Mouse (Mus musculus) T-cell, adult 2 months (primary cell): ENCODE measurements around the gene Med13l.

Experiments
- DNase-seq: peaks from one replicate; pipeline ENCODE4 v3.0.0; 2022; ENCODE audit warnings: low spot score

The Med13l gene

DNA sequence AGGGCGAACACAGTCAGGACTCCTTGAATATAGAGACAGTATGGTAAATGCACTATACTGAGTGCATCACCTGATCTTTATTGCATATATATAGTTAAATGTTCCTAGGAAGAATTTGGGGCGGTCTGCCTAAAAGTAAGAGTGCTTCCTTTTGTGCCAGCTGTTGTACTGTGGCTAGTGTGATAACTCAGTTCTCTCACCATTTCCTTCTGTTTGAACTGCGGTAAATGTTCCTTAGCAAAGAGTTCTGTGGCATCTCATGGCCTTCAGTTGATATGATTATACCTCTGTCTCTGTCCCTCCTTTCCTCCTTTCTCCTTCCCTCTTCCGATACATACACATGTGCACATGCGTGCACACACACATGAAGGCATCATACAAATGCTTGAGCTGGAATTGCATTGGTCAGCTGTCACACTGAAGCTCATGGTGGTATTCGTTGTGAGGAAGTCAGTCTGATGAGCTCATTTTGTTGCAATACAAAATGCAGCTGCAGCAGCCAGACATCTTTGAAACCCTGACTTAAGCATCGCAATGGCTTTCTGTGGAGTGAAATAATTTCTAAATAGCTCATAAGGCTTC lies 97.9 kb downstream of the Med13l start:
- DNase-seq = no peak

DNA sequence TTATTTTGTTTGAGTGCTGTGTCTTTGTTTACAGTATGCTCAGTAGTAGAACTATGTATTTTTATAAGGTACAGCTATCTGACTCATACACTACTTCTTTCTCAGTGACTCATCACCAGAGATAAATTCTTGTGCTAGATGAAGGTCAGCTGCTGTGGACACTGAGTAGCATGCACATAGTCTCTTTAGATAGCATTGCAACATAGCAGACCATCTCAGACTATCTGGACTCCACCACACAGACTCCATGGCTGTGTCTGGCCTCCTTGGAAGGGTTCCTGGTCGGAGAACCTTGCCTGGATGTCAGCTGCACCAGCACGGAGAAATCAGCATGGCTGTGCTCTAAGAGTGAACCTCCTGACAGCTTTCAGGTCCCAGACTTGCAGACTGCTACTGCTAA lies 99.2 kb downstream of the Med13l start:
- no peak for DNase-seq

DNA sequence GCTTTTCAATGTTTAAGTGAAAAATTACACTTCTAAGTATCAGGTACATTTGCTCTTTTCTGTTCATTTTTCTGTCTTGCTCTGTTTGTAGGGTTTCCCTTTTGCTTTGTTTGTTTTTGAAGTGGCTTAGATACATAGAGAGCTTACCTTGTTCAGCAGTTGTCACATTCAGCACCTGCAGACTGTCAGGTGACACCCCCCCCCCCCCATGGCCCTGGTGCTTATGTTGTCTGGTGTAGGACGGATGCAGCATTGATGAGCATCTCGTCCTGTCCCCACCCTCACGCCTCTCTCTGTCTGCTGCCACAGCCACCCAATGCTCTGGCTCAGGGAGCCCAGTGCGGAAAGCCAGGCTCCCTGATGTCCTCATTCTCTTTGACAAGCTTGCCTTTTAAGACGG lies 101.3 kb downstream of the Med13l start:
- no peak for DNase-seq

DNA sequence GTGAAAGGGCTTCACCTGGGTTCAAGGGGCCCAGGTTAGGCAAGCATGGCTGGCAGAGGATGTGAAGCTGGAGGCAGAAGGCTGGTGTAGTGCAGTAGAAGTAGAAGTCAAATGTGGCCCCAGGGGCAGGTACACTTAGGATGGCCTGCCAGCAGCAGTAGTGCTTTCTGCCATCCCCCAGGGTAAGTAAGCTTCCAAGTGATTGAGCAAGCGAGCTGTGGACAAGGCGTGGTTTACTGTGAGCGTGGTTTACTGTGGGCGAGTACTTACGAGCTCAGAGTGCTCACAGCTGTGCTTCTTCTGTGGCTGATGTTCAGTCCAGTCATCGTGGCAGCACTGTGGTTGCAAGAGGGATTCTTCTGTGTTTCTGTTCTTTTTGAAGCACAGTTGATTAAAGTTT lies 103.5 kb downstream of the Med13l start:
- no peak for DNase-seq

DNA sequence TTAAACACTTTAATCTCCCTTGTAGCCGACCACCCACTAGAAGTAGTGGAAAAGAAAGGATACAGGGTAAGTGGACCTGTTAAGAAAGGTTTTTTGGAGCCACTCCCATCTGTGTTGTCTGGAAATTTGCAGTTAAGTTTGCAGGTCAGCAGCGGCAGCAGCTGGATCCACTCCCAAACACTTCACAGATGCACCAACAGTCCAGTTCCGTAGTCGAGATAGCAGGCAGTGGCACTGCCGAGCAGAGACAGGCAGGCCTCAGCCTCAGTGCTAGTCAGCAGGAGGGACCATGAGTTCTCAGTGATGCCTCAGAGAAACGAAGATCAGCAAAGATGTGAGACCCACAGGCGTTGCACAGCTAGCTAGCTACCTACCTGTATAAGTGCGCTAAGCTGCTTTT lies 104.5 kb downstream of the Med13l start:
- no peak for DNase-seq

DNA sequence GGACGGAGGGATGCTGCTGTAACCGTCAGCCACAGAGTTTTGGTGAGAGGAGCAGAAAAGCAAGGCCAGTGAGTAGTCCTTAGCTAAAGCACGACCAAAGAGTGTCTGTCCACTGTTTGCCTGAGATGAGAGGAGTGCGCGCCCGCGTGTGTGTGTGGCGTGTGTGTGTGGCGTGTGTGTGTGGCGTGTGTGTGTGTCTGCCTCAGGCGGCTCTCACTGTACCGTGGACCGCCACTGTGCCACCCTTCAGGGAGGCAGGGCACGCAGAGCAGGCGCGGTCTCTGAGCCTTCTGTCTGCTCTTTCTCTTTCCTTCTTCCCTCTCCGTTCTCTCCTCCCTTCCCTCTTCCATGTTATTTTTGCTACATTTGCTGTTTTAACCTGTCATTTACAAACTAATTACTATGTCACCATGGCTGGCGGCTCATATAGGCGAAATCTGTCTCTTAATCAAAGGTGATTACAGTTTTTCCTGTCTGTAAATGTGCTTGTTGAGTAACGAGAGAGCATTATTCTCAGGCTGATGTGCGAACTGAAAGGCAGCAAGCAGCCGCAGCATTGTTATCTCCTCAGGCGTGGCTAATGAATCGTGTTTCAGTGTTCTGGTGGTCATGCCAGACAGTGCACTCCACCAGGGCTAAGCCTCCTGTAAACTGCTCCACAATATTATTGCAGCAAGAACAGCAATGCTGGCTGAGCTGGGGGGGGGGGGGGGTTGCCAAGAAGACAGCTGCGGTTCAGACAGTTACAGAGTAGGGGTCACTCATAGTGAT lies 106.1 kb downstream of the Med13l start:
- no peak for DNase-seq

DNA sequence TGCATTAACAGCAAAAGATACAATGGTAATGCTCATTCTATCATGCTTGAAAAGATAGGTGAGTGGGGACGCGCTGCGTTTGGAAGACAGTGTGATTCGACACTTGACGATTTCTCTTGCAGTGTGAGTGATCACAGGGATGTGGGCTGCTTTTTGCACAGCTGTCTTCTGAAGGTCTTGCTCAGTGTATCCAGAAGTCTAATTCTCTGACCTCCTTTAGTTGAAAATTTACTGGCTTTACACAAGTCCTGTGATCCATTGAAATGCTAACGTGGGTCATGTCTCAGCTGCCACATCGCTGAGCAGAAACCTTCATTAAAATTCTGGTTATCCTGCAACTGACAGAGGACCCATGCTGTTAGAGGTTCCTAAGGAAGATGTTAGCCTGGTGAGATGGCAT lies 107.4 kb downstream of the Med13l start:
- no peak for DNase-seq

DNA sequence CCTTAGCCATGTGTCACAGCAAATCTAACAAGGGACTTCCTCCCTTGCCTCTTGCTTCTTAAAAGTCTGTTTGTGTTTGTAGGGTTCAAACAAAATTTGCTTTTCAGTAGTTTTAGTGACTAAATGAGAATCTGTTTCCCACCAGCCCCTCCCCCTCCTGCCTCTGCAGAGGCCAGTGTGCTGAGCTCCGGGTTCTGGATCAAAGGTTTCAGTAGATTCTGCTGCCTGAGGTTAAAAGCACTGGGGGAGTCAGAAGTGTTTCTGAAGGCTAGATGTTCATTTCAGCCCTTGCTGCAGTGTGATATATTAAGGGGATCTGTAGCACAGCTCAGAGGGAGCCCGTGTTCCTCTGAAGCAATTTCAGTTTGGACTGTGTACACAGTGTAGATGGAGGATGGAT lies 108.5 kb downstream of the Med13l start:
- no peak for DNase-seq

DNA sequence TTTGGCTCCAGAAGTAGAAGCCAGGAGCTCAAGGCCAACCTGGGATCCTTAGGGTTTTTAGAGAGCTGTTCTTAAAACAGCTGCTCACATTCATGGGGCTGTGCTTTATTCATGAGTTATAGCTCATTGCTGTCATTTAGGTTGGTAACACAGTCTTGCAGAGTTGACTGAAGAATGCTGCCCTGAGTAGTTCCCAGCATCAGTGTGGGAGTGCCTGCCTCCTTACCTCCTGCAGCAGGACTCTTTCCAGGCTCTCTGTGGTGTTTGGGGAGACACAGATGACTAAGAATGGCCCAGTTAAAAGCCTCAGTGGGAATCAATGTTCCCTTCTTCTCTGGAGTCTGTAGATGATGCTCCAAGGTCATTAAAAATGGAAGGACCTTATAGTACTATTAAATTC lies 111.6 kb downstream of the Med13l start:
- no peak for DNase-seq

DNA sequence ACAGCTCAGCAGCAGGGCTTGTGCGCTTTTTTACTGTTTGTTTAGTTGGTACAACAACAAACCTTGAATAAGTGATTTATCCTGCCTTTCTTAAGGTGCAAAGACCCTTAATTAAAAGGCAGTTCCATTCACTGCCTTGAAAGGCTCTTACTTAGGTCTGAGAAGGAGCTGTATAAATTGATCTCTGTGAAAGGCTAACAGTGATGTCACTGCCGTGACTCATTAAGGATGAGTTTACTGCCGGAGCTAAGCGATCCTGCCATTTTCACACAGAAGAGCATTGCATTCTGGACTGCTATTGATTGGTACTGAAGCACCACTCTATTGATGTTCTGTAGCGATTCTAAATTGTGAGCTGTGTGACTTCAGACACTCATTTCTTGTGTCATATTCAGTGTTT lies 113.4 kb downstream of the Med13l start:
- no peak for DNase-seq

DNA sequence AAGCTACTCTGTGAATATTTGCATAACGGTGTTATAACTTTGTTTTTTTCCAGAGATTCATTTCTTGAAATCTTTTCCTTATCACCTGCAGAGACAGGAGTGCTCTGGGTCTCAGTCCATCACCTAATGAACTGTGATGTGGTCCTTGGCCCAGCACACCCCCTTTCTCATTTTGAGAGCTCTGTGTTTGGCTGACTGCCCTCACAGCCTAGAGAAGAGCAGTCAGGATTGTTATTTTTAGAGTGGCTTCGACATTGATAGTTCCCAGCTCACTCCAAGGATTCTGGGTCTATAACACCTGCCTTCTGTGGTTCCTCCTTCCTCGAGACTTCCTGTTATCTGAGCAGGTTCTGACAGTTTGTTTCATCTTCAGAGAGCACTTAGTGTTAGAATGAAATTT lies 113.8 kb downstream of the Med13l start:
- DNase-seq = no peak

DNA sequence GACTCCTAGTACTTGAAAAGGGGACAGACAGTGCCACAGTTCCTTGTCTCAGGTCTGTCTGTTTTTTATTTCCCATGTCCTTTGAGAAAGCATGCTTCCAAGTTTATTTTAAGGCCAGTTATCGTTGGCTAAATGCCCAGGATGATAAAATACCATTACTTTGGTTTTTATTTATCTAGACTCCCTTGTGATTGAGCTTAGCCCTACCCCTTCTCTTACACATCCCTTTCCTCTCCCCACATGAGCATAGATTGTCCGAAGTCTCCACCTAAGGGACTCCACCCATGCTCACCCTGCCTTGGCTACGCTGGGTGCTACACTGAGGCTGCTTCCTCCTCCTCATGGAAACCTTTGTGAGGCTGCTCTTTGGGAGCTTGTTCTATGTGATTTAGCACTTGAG lies 115.2 kb downstream of the Med13l start:
- DNase-seq = no peak

DNA sequence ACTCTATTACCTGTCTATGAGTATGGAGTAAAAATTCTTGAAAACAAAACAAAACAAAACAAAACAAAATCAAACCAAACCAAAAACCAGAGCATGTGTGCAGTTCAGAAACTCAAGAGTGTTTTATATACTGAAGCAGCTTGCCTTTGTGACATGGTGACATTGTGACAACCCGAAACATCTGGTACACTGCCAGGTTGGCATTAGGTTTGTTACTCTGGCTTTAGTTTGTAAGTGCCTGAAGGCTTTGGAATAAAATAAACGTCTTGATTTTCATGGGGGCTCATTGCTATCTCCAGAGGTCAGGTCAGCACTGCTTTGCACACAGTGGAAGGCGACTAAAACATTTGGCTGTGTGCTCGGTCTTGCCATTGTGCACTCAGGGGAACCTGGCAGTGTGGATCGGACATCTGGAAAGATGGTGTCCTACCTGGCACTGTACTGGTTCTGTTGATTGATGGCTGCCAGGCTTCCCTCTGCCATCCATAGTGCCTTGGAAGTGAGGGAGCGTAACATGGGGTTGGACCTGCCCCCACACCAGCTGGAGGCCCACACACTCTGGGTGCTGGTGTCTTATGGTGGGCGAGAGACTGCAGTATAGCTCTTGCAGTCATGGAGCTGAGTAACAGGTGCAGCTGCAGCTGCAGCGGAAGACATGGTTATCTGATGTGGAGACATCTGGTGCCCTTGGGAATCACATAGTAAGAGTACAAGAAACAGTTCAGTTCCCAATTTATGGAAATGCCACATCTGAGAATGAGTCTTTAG lies 115.9 kb downstream of the Med13l start:
- DNase-seq = no peak

DNA sequence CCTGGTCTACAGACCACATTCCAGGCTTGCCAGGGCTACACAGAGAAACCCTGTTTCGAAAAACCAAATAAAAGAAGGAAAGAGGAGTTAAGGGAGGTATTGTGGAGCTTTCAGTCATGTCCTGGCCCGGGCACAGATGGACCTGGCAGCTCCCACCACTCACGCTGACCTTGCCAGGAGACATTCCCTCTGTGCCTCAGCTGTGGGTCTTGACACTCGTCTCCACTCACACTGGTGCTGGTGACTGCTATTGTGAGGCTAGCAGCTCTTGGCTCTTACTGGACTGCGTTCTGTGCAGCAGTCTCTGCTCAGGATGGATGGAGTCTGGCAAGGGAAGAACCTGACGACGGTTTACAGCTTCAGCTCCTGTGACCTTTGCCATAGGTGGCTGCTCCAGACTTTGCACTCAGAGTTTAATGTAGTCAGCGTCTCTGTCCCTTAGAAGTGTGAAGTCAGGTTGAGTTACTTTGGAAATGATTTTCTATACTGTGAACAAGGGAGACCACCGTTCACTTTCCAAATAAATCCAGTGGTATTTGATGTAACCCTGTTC lies 118.9 kb downstream of the Med13l start:
- DNase-seq = no peak

DNA sequence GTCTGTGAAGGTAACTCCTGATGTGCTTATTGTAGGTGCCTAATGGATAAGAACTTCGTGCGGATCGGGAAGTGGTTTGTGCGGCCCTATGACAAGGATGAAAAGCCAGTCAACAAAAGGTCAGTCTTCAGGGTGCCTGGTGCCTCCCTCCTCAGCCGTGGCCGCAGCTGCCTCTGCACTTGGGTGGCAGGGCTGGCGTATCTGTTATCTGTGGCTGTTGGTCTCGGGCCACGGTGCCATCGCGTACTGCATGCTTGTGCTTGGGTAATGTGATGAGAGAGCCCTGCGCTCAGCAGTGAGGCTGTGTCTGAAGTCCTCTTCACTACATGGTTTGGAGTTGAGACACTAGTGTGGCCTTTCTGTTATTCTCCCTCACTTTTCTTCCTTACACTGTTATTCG lies 120.4 kb downstream of the Med13l start:
- no peak for DNase-seq

DNA sequence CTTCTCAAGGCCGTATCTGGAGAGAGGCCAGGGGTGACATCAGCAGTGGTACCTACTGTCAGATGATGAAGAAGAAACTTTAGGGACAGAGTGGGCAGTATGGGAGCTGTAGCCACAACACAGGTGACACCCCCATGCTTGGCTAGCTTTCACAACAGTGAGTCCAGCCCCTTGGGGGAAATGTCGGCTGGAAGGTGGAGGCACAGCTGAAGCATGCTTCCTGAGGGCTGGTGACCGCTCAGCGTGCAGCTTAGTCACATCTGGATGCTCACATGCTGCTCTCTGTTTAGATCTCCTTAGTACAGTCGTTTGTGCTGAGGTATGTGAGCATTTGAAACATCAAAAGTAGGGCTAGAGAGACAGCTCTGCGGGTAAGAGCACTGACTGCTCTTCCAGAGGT lies 121.5 kb downstream of the Med13l start:
- DNase-seq = no peak

DNA sequence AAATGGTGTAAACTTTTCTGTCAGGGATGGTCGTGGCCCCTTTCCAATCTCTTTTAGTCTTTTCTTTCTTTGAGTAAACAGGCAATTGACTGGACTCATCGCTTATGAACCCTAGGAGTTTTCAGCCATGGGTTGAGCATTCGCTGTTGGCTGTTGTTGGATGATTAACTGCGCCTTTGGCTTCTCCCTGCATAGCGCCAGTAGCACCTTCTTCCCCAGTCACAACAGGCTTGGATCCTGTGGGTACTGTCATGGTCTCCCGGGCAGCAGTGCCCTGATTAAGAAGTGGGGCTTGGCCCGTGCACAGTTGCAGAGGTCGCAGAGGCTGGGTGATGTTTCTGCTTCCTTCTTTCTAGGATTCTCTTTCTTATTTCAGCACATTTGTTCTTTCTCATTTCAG lies 124.7 kb downstream of the Med13l start:
- no peak for DNase-seq

DNA sequence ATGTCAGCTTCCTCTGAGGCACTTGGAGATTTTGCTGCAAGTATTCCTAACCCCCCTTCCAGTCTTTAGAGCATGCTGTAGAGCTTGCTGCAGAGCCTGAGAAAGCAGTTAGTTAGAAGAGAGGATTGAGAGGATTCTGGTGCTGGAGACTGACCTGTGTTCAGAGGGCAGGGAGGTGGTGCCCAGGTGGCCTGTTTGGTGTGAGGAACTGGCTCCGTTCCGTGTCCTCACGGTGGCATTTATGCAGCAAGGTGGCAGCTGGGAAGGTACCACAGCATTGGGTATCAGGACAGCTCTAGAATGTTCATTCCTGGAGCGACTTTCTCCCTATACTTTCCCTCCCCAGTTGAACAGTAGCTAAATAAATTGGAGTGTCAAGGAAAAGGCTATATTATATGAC lies 125.5 kb downstream of the Med13l start:
- DNase-seq = no peak

DNA sequence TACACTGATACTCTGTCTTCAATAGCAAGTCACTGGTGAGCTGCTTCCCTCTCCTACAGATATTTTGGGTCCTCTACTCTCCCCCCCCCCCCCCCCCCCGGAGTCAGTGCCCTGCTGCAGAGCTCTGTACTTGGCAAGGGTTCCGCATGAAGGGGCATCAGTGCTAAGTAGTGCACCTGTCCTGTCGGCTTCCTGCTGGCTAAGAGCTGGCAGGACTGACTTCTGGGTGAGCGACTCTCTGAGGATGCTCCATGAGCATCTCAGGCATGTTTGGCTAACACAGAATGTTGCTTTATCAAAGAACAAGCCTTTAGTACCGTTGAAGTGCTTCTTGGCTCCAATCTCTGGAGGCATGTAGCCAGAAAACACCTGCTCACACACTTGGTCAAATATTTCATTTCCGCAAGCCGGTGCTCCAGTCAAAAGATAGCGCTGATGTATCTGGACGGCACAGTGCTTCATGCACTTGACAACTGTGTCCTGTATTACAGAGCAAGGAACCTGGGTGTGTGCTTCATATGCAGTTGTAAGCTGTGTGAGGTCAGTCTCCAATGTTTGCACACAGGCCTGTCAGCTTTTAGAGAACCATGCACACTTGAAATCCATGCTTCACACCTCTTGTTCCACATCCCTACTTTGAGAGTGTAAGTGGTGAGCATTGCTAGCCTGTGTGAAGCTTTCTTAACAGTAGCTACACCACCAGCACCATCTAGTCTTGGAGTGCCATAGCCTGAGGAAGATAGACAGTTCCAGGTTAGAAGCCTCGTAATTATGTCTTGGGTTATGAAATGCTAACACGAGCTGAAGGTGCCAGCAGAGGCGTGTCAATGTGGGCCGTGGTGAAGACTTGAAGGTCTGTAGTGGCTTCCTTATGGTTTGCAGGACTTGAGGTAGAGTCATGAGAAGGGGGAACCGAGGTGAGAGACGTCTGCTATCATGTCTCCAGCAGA lies 128.7 kb downstream of the Med13l start:
- no peak for DNase-seq

DNA sequence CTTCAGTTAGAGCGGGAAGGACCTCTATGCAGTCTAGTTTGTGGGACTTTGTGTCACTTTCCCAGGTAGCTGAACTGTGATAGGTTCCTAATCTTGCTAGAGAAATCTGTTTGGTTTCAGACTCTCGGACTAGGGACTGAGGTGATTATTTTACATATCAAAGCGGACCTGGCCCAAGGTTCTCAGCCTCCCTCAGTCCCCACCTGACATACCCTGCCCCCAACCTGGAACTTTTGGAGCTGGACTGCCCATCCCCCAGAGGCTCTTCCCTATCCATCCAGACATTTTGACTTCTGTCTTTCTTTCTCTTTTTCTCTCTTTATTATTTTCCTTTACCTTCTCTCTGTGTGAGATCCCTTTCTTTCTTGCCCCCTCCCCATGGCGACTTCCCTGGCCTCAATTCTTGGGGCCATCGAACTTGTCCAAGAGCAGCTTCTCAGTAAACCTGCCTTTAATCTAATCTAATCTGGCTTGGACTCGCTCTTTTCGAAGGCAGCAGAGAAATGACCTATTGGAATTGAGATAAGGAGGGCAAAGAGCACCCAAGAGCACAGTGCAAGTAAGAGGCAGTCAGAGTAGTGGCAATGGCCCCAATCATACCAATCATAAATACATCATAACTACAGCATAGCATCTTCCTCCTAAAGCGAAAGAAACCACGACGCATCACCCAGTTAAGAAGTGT lies 130.7 kb downstream of the Med13l start:
- DNase-seq = no peak

DNA sequence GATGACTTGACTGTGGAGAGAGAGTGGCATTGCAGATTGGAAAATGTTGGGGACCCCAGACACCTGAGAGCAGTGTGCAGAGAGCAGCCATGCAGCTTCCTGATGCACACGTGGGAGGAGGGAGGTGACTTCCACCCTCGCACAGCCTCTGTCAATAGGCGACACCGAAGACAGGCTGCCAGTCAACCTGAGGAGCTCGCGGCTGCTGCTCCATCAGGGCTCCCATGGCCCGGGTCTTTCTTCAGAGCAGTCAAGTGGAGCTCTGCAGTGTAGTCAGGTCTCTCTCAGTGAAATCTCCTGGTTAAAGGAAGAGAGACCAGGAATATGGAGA lies 131.2 kb downstream of the Med13l start:
- DNase-seq = no peak

DNA sequence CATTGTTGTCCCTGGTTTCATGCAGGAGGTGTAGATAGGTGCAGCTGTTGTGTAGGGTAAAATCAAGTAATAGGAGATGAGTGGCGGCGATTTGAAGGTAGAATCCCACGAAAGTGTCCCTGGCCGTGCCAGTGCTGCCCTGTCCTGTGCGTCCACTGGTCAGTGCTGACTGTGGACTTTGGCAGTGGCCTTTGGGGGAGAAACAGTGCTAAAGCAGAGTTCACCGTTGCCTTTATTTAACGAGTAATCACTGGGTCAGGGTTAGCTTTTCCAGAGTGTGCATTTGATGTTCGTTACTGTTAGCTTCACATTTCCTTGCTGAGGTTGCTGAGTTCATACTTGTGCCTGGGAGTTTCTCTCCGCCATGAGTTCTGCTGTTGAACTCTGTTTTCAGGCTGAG lies 133.5 kb downstream of the Med13l start:
- DNase-seq = no peak
